Mouse (Mus musculus): Measurements from ENCODE around the gene Hist1h2ao. TPM values are rescaled to one million over a fixed set of nuclear protein-coding genes. Genes with fewer than 3 reads are reported as not detected.
A peak's percentile ranks its signal among the peaks of the same experiment; 100 is the strongest.
"Not testable (repeated sequence)": the region's sequence is repeated elsewhere in the genome, so short reads cannot be mapped to it uniquely, and the experiment has no call there.

Gene Hist1h2ao
- total RNA-seq (2012; rRNA removed) (not detected in 2 replicates), total RNA-seq (2014; rRNA removed) (not detected in 2 replicates), polyA plus RNA-seq (2012; ENCODE audit: insufficient read length, low read depth) (354 and 693 TPM in 2 replicates)

GRCm38 (mm10) chr13:21810073-21810472 is at the start of gene Hist1h2ao, which contains the start of gene Hist1h2bq:
Hist1h2ao (plus strand) TSS chr13:21810465.
Hist1h2bq (minus strand) TSS chr13:21810197.
- dilution Hi-C loops (cut with MboI; ENCODE audit: extremely low pct_ligation_motif_present, extremely low pct_unique_long_range_greater_than_20kb, low sequenced_read_pairs); H3K4me1 ChIP-seq (ENCODE audit: control insufficient read depth in 1 of 2, insufficient read depth in 2 of 2); H3K4me3 ChIP-seq (replicated peaks in 1 of 3; ENCODE audit: low read depth in 2 of 3, low read length in 2 of 3, poor library complexity in 1 of 3); H3K36me3 ChIP-seq (replicated peaks in 1 of 2; ENCODE audit: control insufficient read depth in 1 of 2, insufficient read depth in 1 of 2, low read length in 1 of 2); in situ Hi-C loops (cut with MboI; ENCODE audit: low pct_ligation_motif_present, low pct_unique_long_range_greater_than_20kb, low sequenced_read_pairs); H3K9ac ChIP-seq (ENCODE audit: insufficient read depth, low read depth); H3K79me2 ChIP-seq (replicated peaks; ENCODE audit: control insufficient read depth, extremely low read depth, insufficient read depth, poor library complexity, severe bottlenecking); H3K4me2 ChIP-seq (ENCODE audit: insufficient read depth, low read depth, poor library complexity, severe bottlenecking); H3K9me3 ChIP-seq (replicated peaks; ENCODE audit: low read length); DNase-seq (ENCODE audit: extremely low read depth); H3K27me3 ChIP-seq (replicated peaks); H3K27ac ChIP-seq (ENCODE audit: insufficient read depth, low read depth): not testable (repeated sequence)

DNA sequence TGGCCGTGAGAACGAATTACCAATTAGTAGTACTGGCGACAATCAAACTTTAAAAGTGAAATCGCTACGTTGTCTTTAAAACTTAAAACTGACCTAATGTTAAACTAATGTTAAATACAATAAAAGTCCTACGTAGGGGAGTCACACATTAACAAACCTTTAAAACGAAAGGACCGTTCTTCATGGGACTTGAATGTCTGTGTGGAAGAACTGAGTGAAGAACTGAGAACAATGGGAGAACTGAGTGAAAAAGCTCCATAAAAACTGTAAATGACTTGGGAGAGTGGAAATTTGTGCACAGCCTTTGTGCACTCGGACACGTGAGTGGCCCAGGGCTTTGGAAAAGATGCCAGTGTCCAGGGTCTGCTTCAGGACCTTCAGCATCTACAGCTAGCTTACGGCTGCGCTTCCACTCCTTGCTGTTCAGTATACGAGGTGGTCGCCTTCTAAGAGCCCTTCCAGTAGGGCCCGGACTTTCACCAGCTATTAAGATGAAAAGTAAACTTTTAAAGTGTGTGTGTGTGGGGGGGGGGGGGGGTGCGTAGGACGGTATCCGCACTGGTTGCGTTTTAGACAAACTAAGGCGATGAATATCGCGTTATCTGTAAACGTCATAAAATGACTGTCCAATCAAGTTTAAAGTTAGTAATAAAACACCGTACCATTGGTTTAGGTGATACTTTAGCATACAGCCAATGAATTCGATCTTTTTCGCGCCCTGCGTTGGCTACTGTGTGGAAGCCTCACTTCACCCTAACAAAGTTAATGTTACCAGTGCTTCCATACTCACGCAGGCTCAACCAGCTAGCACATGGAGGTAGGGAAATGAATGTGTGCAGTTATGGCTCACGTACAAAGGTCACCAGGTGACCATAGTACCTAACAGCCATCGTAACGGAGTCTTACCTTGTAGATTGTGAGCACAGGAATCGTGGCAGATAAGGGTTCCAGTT is 31.2 kb upstream of the Hist1h2ao start:
- in situ Hi-C loops (cut with MboI; ENCODE audit: low pct_ligation_motif_present, low pct_unique_long_range_greater_than_20kb, low sequenced_read_pairs) (no loop called here), dilution Hi-C loops (cut with MboI; ENCODE audit: extremely low pct_ligation_motif_present, extremely low pct_unique_long_range_greater_than_20kb, low sequenced_read_pairs) (no loop called here)
- no peaks in the 10 kb centered on the region; the same call in 1 of the 2 replicates for H3K79me2 ChIP-seq (replicated peaks; ENCODE audit: control insufficient read depth, extremely low read depth, insufficient read depth, poor library complexity, severe bottlenecking)
- H3K4me3 ChIP-seq (replicated peaks in 1 of 3; ENCODE audit: low read depth in 2 of 3, low read length in 2 of 3, poor library complexity in 1 of 3): peak overlapping the region; percentile 59 to 72 (median 59)
- H3K9me3 ChIP-seq (replicated peaks; ENCODE audit: low read length): no peaks in the 10 kb centered on the region
- H3K27ac ChIP-seq (ENCODE audit: insufficient read depth, low read depth): peak overlapping the region; percentile 97
- peaks cover 6 to 24% of the 10 kb centered on the region in 2 experiments; a peak in 3 of 4 replicates for H3K4me1 ChIP-seq (ENCODE audit: control insufficient read depth in 1 of 2, insufficient read depth in 2 of 2)
- peak overlapping the region; percentile 95 for H3K9ac ChIP-seq (ENCODE audit: insufficient read depth, low read depth)
- peak overlapping the region; percentile 65 for H3K4me2 ChIP-seq (ENCODE audit: insufficient read depth, low read depth, poor library complexity, severe bottlenecking)
- no peaks in the 10 kb centered on the region for H3K27me3 ChIP-seq (replicated peaks)
- peak; percentile 94 for DNase-seq (ENCODE audit: extremely low read depth)
- H3K36me3 ChIP-seq (replicated peaks in 1 of 2; ENCODE audit: control insufficient read depth in 1 of 2, insufficient read depth in 1 of 2, low read length in 1 of 2): no peaks in the 10 kb centered on the region
- TF ChIP-seq ZNF384 (IDR thresholded peaks at IDR 0.05; ENCODE audit: low read depth, low read length) (no peak), TCF12 (IDR thresholded peaks at IDR 0.05; ENCODE audit: low read depth, low read length) (peak; percentile 57; the same call in 1 of the 2 replicates), EP300 (IDR thresholded peaks at IDR 0.05; ENCODE audit: low read length) (no peak), IRF4 (IDR thresholded peaks at IDR 0.05; ENCODE audit: low read depth, low read length) (0 out of 2 replicates have a peak, but pooled peaks have one; percentile 28), RAD21 (IDR thresholded peaks at IDR 0.05; ENCODE audit: low read depth, low read length) (no peak), E2F4 (IDR thresholded peaks at IDR 0.05; ENCODE audit: insufficient replicate concordance, low read depth, low read length) (peak; percentile 97), USF1 (IDR thresholded peaks at IDR 0.05; ENCODE audit: low read depth, low read length) (no peak), CHD2 (IDR thresholded peaks at IDR 0.05; ENCODE audit: low read length) (peak; percentile 94), TBP (conservative IDR thresholded peaks at IDR 0.05; ENCODE audit: low read depth, low read length) (peak; percentile 76; the same call in 1 of the 2 replicates), GABPA (IDR thresholded peaks at IDR 0.05; ENCODE audit: insufficient replicate concordance, low read depth, low read length) (no peak), PAX5 (IDR thresholded peaks at IDR 0.05; ENCODE audit: low read length) (no peak), MEF2A (IDR thresholded peaks at IDR 0.05; ENCODE audit: borderline replicate concordance, low read depth, low read length) (peak; percentile 58; the same call in 1 of the 2 replicates), SMC3 (IDR thresholded peaks at IDR 0.05; ENCODE audit: low read depth, low read length) (peak; percentile 13; the same call in 1 of the 2 replicates), POLR2A (IDR thresholded peaks at IDR 0.05; ENCODE audit: low read depth, low read length) (peak; percentile 78), USF2 (conservative IDR thresholded peaks at IDR 0.05; ENCODE audit: low read depth, low read length) (no peak), MAFK (IDR thresholded peaks at IDR 0.05; ENCODE audit: insufficient replicate concordance, low read length) (no peak), RCOR1 (conservative IDR thresholded peaks at IDR 0.05; ENCODE audit: low read depth, low read length) (peak; percentile 90; the same call in 1 of the 2 replicates), ETS1 (conservative IDR thresholded peaks at IDR 0.05; ENCODE audit: low read depth, low read length) (0 out of 2 replicates have a peak, but pooled peaks have one; percentile 6), BHLHE40 (IDR thresholded peaks at IDR 0.05; ENCODE audit: low read depth, low read length) (peak; percentile 79), CTCF (conservative IDR thresholded peaks at IDR 0.05 in 1 of 2, IDR thresholded peaks at IDR 0.05 in 1 of 2; ENCODE audit: low read depth in 2 of 2, low read length in 2 of 2) (no peak), POLR2AphosphoS2 (IDR thresholded peaks at IDR 0.05; ENCODE audit: low read depth, low read length) (peak; percentile 97), KAT2A (IDR thresholded peaks at IDR 0.05; ENCODE audit: insufficient replicate concordance, low read length) (0 out of 2 replicates have a peak, but pooled peaks have one; percentile 46), NELFE (IDR thresholded peaks at IDR 0.05; ENCODE audit: low read depth, low read length) (peak; percentile 84; the same call in 1 of the 2 replicates), CHD1 (IDR thresholded peaks at IDR 0.05; ENCODE audit: low read depth, low read length) (peak; percentile 55; the same call in 1 of the 2 replicates), NRF1 (IDR thresholded peaks at IDR 0.05; ENCODE audit: low read depth, low read length) (0 out of 2 replicates have a peak, but pooled peaks have one; percentile 11), JUND (conservative IDR thresholded peaks at IDR 0.05; ENCODE audit: low read depth, low read length) (no peak), ZC3H11A (IDR thresholded peaks at IDR 0.05; ENCODE audit: low read depth, low read length) (no peak), HCFC1 (IDR thresholded peaks at IDR 0.05; ENCODE audit: low read depth, low read length) (peak; percentile 73), MXI1 (IDR thresholded peaks at IDR 0.05; ENCODE audit: low read depth, low read length) (peak; percentile 71)
